Mouse (Mus musculus): ENCODE measurements around the gene Fndc3b.

Fndc3b gene

DNA sequence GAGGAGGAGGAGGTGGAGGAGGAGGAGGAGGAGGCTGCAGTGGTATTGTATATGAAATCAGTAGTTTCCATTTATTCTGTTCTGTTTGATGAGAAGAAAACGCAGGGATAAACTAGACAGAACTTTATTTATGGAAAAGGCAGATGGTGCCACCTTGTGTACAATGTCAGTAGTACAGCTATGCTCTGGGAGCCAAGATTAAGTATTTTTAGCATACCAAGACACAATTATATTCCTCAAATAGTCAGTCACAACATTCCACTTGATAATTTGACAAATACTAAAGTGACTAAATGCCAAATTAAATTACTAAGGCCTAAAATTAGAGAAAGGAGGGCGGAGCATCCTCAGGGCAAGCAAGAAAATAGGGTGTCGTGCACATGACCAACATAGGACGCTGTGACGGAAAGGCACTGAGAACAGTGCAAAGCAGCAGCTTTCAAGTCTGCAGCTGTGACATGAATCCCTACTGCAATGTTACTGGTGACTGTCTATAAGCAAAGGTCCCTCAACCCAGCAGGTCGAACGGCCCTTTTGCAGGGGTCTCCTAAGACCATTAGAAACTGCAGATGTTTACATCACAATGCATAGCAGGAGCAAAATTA lies 244.7 kb downstream of the Fndc3b start:
- DNase-seq (ENCODE audit: low read depth), result peak; percentile 25

GRCm38 (mm10) chr3:27463373-27463772 lies 247.7 kb downstream of the Fndc3b start:
- DNase-seq (ENCODE audit: low read depth), result no peak

DNA sequence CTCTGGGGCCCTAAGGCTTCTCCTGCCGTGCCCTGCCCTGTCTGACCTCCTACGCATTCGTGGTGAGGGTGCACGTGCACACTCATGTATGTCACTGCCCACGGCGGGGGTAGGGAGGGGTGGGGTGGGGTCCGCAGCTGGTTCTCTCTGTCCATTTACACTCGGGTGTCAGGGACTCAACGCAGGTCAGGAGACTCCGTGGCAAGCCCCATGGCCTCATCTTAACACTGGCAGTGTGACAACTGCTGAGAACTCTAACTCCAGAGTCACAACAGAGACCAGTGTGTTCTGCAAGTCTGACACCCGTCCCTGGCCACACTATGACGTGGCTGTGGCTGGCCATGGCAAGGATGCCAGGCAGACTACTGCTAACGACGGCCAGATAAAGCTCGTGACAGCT lies 248.2 kb downstream of the Fndc3b start:
- DNase-seq (ENCODE audit: low read depth), result no peak

DNA sequence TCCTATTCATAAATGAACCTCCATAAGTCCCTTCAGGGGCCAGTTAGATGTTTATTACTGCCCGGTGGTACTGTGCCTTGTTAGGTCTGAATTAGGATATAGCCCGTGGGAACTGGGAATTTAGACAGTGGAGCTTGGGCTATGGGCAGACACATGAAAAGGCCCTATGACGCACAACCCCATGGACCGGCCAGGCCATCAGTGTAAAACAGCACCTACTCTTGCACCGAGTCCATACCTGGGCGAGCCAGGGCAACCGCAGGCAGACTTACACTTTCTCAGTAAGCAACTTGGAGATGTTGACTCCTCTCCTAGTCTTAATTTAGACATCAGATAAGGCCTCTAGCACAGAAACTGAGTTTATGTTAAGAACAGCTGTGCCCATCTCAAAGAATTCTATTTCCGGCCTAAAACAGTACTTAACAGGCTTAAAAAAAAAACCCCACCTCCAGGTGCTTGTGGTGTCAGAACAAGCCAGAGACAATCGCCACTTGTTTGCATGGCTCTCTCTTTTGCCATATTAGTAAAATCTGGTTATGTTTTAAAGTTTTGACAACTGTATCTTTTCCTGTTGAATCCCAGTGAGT lies 248.7 kb downstream of the Fndc3b start:
- DNase-seq (ENCODE audit: low read depth), result no peak

DNA sequence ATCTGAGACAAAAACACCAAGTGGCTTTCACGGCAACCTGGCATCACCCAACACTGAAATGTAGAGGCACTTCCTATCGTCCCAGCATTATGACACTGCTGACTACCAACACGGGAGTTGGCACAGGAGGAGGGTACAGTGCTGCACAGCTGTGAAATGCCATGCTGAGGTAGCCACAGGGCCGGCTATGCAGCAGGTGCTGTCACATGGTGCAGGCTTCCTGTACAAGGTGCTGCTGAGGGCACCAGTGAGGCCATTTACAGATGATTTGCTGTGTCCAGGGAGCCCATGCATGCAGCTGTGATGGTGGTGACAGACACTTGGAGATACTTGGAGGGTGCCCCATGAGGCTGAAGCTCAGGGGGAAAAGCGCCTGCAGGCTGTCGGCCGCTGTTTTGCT lies 249.2 kb downstream of the Fndc3b start:
- no peak for DNase-seq (ENCODE audit: low read depth)

DNA sequence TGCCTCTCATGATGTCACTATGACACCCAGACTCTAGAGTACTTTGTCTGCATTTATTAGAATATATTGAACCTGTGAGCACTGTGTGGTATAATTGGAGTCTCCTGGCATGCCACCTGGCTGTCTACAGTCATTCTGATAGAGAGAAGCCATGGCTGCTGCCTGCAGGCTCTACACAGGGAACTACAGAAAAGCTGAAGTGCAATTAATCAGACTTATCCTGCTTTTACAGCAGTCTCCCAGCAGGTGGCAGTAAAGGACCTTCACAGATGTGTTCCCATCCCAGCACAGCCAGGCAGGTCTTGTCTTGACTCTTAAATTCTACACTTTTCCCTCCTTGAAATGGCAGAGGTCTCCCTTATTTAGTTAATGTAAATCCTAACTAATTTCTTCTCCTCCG lies 250.1 kb downstream of the Fndc3b start:
- DNase-seq (ENCODE audit: low read depth), result peak; percentile 56

- DNase-seq (ENCODE audit: low read depth), result no peak
Measured at GRCm38 (mm10) chr3:27458416-27458815, 252.7 kb downstream of the Fndc3b start.

GRCm38 (mm10) chr3:27456514-27456913 lies 254.6 kb downstream of the Fndc3b start:
- no peak for DNase-seq (ENCODE audit: low read depth)

DNA sequence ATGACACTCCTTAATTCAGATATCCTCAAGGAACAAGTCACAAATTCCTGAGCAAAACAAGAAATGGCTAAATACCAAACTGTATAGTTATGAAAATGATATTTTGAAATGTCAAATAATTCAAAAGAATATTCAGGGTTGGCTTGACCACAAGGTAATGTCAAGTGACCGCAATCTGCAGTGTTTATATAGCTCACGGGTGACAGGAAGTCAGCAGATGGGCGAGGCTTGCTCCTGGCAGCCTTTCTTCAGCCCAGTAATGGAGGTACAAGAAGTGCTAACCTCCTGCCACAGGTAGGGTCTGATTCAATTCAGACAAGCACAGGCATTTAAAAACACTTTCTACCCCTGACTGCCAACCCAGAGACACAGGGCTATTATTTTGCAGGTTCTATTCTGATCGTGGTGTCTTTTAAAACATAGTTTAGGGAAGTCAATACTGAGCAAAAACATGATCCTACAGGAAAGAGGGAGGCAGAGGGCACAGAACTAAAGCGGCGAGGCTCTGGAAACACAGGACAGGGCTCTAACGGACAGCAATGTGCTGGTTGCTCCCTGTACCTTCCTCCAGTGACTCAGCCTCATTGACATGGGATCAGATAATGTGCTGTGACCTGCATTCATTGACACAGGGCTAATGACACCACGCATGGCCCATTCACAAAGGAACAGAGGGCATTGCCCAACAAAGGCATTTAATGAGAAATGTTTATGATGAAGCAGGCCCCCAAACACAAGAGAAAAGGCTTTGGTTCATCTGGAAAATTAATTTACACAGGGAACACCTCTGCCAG lies 256.5 kb downstream of the Fndc3b start:
- DNase-seq (ENCODE audit: low read depth), result no peak

DNA sequence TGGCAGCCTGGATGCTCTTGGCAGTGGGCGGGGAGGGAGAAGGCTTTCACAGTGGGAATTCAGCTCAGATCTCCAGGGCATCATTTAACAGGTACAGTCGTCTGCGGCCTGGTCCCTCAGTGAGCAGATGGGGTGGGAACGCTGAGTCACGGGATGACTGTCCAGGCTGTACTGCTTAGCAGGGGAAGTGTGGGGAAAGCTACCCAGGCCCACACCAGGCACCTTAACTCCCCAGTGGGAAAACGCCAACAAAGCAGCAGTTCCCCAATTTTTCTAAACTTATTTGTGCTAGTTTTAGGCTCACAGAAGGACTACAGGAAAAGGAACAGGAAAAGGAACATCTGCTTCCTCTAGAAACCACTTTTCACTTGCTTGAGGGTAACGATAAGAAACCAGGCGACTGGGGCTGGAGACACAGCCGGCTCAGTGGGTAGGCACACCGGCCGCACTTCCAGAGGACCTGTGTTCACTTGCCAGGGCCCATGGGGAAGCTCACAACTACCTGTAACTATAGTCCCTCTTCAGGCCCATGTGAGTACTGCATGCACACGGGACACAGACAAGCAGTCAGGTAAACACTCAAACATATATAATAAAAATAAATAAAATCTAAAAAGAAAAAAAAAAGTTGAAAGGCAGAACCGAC lies 257.5 kb downstream of the Fndc3b start:
- peak; percentile 24 for DNase-seq (ENCODE audit: low read depth)

DNA sequence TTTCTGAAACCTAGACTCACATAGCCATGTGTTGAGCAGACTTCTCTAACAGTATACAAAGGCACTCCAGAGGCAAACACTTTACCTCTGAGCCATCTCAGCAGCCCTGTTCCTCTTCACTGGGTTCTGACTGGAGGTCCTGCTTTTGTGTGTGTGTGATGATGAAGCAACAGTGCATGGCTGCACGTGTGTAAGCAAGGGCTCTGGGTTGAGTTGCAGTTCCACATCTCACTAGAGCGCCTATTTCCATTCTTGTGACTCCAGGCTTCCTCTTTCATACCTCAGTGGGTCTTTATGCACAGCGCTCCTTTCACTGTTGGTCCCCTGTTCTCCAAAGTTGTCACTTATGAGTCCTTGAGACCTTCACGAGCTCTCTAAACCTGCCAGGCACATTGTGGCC lies 261.7 kb downstream of the Fndc3b start:
- DNase-seq (ENCODE audit: low read depth), result peak; percentile 4

- DNase-seq (ENCODE audit: low read depth), result no peak
Measured at GRCm38 (mm10) chr3:27448367-27448766, 262.7 kb downstream of the Fndc3b start.

DNA sequence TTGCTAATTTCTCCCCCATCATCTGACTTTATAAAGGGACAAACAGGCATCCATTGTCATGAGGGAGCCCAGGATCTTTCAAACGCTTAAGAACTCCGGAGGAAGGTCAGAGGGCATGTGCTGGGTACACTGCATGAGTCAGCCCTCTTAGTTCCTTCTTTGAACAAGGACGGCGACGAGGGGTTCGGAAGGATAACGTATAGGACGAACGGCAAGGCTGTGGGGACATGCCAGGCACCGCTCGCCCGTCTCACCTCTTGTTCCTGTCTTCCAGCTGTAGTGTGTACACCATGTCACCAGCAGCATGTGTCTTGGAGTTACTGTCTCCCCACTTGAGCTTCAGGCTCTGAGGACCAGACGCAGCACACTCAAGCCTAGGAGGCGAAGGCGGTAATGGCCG lies 271.4 kb downstream of the Fndc3b start:
- DNase-seq (ENCODE audit: low read depth), result no peak

DNA sequence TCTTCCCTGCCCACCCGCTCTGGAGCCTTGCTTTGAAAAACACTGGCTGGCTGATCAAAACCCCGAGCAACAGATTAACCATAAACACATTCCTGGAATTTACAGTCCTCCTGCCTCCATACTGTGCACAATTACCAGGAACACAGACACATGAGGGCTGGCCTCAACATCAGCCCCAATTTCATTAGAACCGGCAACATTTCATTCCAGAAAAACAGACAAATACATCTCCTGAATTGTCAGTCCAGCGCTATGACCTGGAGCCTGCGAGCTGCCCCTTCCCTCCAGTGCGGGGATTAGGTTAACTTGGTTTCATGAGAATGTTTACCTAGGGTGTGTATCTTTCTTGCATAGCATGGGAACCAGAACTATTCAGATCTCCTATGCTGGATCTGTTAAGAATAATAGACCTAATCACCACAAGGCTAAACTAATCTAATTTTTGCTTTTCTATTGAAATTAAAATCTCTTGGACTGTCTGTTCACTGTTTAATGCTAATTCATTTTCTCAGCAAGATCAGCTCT lies 275.9 kb downstream of the Fndc3b start:
- no peak for DNase-seq (ENCODE audit: low read depth)

- DNase-seq (ENCODE audit: low read depth), result no peak
Measured at GRCm38 (mm10) chr3:27432981-27433380, 278.1 kb downstream of the Fndc3b start.

- DNase-seq (ENCODE audit: low read depth), result no peak
Measured at GRCm38 (mm10) chr3:27430621-27431263, 280.4 kb downstream of the Fndc3b start.

GRCm38 (mm10) chr3:27427406-27427805 lies 283.7 kb downstream of the Fndc3b start:
- no peak for DNase-seq (ENCODE audit: low read depth)

- no peak for DNase-seq (ENCODE audit: low read depth)
Measured at GRCm38 (mm10) chr3:27424049-27424667, 286.9 kb downstream of the Fndc3b start.

GRCm38 (mm10) chr3:27422521-27422920 lies 288.6 kb downstream of the Fndc3b start:
- no peak for DNase-seq (ENCODE audit: low read depth)

DNA sequence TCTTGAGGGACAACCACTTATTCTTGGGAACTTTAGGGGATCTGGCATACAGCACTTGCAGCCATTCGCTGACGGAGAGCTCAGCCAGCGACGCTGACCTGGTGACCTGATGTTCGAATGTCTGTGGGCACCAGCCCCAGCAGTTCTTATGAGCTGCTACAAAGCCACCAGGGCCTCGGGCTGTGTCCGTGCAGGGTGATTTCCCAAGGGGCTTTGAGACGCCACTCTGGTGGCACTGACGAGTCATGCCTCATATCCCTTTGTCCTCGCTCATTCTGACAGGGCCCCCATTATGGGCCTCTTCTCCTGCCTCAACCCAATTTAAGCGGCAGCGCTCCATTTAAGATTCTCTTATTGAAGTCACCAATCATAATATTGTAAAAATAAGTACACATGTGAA lies 289.1 kb downstream of the Fndc3b start:
- no peak for DNase-seq (ENCODE audit: low read depth)

- DNase-seq (ENCODE audit: low read depth), result no peak
Measured at GRCm38 (mm10) chr3:27418602-27419001, 292.5 kb downstream of the Fndc3b start.

DNA sequence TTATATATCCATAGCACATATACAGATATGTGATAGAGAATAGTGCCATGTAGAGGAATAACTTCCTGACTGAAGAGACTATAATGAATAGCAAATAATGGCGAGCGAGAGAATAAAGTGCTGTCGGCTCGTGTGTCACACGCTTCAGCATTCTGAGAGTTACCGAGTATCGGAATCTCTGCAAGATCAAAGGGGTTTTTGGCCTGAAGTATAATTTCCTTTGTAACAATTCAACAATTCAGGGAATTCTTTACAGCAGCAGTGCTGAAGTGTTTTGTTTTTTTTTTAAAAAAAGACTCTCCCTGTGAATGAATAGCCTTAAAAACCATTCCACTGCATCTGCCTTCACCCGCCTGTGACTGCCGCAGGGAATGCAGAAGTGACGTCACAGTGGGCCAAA lies 294.3 kb downstream of the Fndc3b start:
- DNase-seq (ENCODE audit: low read depth), result no peak
